Mouse (Mus musculus) mouse embryonic stem cell (cell line): Measurements from ENCODE around the gene Tspan4.

ENCODE experiments used
- in situ Hi-C, 2 experiments: fragments of 300-500 bp; cut with MboI; formaldehyde crosslinking; loops; 1 replicate in 1 of 2; 3 replicates in 1 of 2; pipeline ENCODE4 v1.14.3; 2019 to 2020; ENCODE audit warnings: low sequenced_read_pairs in 2 of 2, low pct_unique_long_range_greater_than_20kb in 1 of 2, mixed read lengths in 1 of 2; ENCODE audit not compliant: unreplicated experiment in 1 of 2

Gene Tspan4

GRCm38 (mm10) chr7:141457236-141457635 is 17.8 kb upstream of the Tspan4 start:
- in situ Hi-C loops, result loop anchor here in 1 of 2 experiments (25.0 kb wide), 1 partner anchor 1520 kb away; the partner anchor contains the start of gene Utf1

- in situ Hi-C loops, result loop anchor here in 1 of 2 experiments (25.0 kb wide), 1 partner anchor 1521 kb away; the partner anchor contains the start of gene Utf1
Observed at GRCm38 (mm10) chr7:141457986-141458660, 16.9 kb upstream of the Tspan4 start.

- in situ Hi-C loops, result loop anchor here in 1 of 2 experiments (25.0 kb wide), 1 partner anchor 1521 kb away; the partner anchor contains the start of gene Utf1
Observed at GRCm38 (mm10) chr7:141458661-141459060, 16.4 kb upstream of the Tspan4 start.

- in situ Hi-C loops, result loop anchor here in 1 of 2 experiments (25.0 kb wide), 1 partner anchor 1522 kb away; the partner anchor contains the start of gene Utf1
Observed at GRCm38 (mm10) chr7:141459301-141459711, 15.7 kb upstream of the Tspan4 start.

GRCm38 (mm10) chr7:141460001-141460390 is 15.0 kb upstream of the Tspan4 start:
- in situ Hi-C loops, result loop anchor here in 1 of 2 experiments (25.0 kb wide), 1 partner anchor 1523 kb away; the partner anchor contains the start of gene Utf1

- in situ Hi-C loops, result loop anchor here in 1 of 2 experiments (25.0 kb wide), 1 partner anchor 1523 kb away; the partner anchor contains the start of gene Utf1
Observed at GRCm38 (mm10) chr7:141460391-141461113, 14.5 kb upstream of the Tspan4 start, which contains the start of gene Cracr2b. TSS of gene Cracr2b (plus strand) at chr7:141461094.

- in situ Hi-C loops, result loop anchor here in 1 of 2 experiments (25.0 kb wide), 1 partner anchor 1524 kb away; the partner anchor contains the start of gene Utf1
Observed at GRCm38 (mm10) chr7:141461521-141462332, 13.3 kb upstream of the Tspan4 start.

GRCm38 (mm10) chr7:141462333-141462821 is 12.7 kb upstream of the Tspan4 start:
- in situ Hi-C loops, result loop anchor here in 1 of 2 experiments (25.0 kb wide), 1 partner anchor 1525 kb away; the partner anchor contains the start of gene Utf1

- in situ Hi-C loops, result loop anchor here in 1 of 2 experiments (25.0 kb wide), 1 partner anchor 1527 kb away; the partner anchor contains the start of gene Utf1
Observed at GRCm38 (mm10) chr7:141463824-141464602, 11.0 kb upstream of the Tspan4 start.

GRCm38 (mm10) chr7:141464603-141465201 is 10.3 kb upstream of the Tspan4 start:
- in situ Hi-C loops, result loop anchor here in 1 of 2 experiments (25.0 kb wide), 1 partner anchor 1527 kb away; the partner anchor contains the start of gene Utf1

GRCm38 (mm10) chr7:141465388-141466044 is 9.5 kb upstream of the Tspan4 start:
- in situ Hi-C loops, result loop anchor here in 1 of 2 experiments (25.0 kb wide), 1 partner anchor 1528 kb away; the partner anchor contains the start of gene Utf1

- in situ Hi-C loops, result loop anchor here in 1 of 2 experiments (25.0 kb wide), 1 partner anchor 1529 kb away; the partner anchor contains the start of gene Utf1
Observed at GRCm38 (mm10) chr7:141466045-141466394, 9.0 kb upstream of the Tspan4 start.

- in situ Hi-C loops, result loop anchor here in 1 of 2 experiments (25.0 kb wide), 1 partner anchor 1529 kb away; the partner anchor contains the start of gene Utf1
Observed at GRCm38 (mm10) chr7:141466607-141467148, 8.4 kb upstream of the Tspan4 start.

- in situ Hi-C loops, result loop anchor here in 1 of 2 experiments (25.0 kb wide), 1 partner anchor 1530 kb away; the partner anchor contains the start of gene Utf1
Observed at GRCm38 (mm10) chr7:141467230-141468030, 7.6 kb upstream of the Tspan4 start, which contains the start of gene Cd151. TSS of gene Cd151 (plus strand) at chr7:141467392.

- in situ Hi-C loops, result loop anchor here in 1 of 2 experiments (25.0 kb wide), 1 partner anchor 1531 kb away; the partner anchor contains the start of gene Utf1
Observed at GRCm38 (mm10) chr7:141468164-141468521, 6.9 kb upstream of the Tspan4 start.
